Comparison of ENCODE assay signal across 7 mouse cellular contexts in genomic region chr13:91094196-91094595, GRCm38 (mm10).
A peak's percentile ranks its signal among the peaks of the same experiment; 100 is the strongest.
DNase-seq lines count a peak whose midpoint lies in the region; ATAC-seq and TF ChIP-seq lines count a peak whose summit lies in the region.

No protein-coding gene starts in this region.

- no peak for DNase-seq in lung, adult 2 months
- peak; percentile 71 for DNase-seq in naive thymus-derived CD4-positive, alpha-beta T cell, adult 2 months (ENCODE audit: low read depth)
- no peak for DNase-seq in ovary, postnatal 14 days (ENCODE audit: low spot score)
- no peak for DNase-seq in adrenal gland, adult 8-10 months

- 29% methylated on average over 7 of the region's 7 CpGs for whole genome bisulfite sequencing in lung, embryonic 16.5 days
- 21% methylated on average over 7 of the region's 7 CpGs for WGBS in lung, adult 2 months
- 7% methylated on average over 7 of the region's 7 CpGs for WGBS in embryonic facial prominence, embryonic 13.5 days
- WGBS in intestine, postnatal 0 days = 42% methylated on average over 7 of the region's 7 CpGs

- H3K9ac ChIP-seq in lung, embryonic 16.5 days (ENCODE audit: low read length) = no peak overlapping the region
- peak overlapping the region; percentile 49; the same call in 1 of the 2 replicates for H3K9ac ChIP-seq in embryonic facial prominence, embryonic 13.5 days
- peak overlapping the region; percentile 22; the same call in 1 of the 2 replicates for H3K9ac ChIP-seq in intestine, postnatal 0 days (ENCODE audit: low read depth, low read length)

- no peak for TF ChIP-seq CTCF in lung, adult 2 months (IDR thresholded peaks at IDR 0.05; ENCODE audit: insufficient read depth, low read length)
- 0 out of 2 replicates have a peak, but pooled peaks have one; percentile 14 for TF ChIP-seq CTCF in intestine, postnatal 0 days (IDR thresholded peaks at IDR 0.05; ENCODE audit: low read depth)

- H3K27ac ChIP-seq in lung, embryonic 16.5 days (ENCODE audit: low read length) = peak overlapping the region; percentile 34
- peak overlapping the region; percentile 94 for H3K27ac ChIP-seq in embryonic facial prominence, embryonic 13.5 days
- peak overlapping the region; percentile 12; the same call in 1 of the 2 replicates for H3K27ac ChIP-seq in intestine, postnatal 0 days (ENCODE audit: low read depth, low read length)

- H3K4me1 ChIP-seq in lung, embryonic 16.5 days (replicated peaks; ENCODE audit: control insufficient read depth, insufficient read depth, low read length) = peaks cover 7% of the 10 kb centered on the region
- H3K4me1 ChIP-seq in lung, adult 2 months (ENCODE audit: control insufficient read depth, insufficient read depth, low read length) = peaks cover 9% of the 10 kb centered on the region
- peaks cover 17% of the 10 kb centered on the region for H3K4me1 ChIP-seq in embryonic facial prominence, embryonic 13.5 days
- no peaks in the 10 kb centered on the region for H3K4me1 ChIP-seq in intestine, postnatal 0 days (replicated peaks; ENCODE audit: control insufficient read depth, insufficient read depth, low read length)

- H3K4me2 ChIP-seq in lung, embryonic 16.5 days (ENCODE audit: low read depth, low read length) = no peak overlapping the region
- peak overlapping the region; percentile 49 for H3K4me2 ChIP-seq in embryonic facial prominence, embryonic 13.5 days
- H3K4me2 ChIP-seq in intestine, postnatal 0 days (replicated peaks; ENCODE audit: low read depth) = no peak overlapping the region

- no peaks in the 10 kb centered on the region for H3K36me3 ChIP-seq in lung, embryonic 16.5 days (ENCODE audit: control insufficient read depth, insufficient read depth, low read length)
- no peaks in the 10 kb centered on the region for H3K36me3 ChIP-seq in embryonic facial prominence, embryonic 13.5 days
- no peaks in the 10 kb centered on the region for H3K36me3 ChIP-seq in intestine, postnatal 0 days (ENCODE audit: control insufficient read depth, insufficient read depth)

- no peak overlapping the region for H3K4me3 ChIP-seq in lung, embryonic 16.5 days (ENCODE audit: low read length)
- no peak overlapping the region for H3K4me3 ChIP-seq in lung, adult 2 months (replicated peaks; ENCODE audit: extremely low read depth, low read depth, low read length)
- H3K4me3 ChIP-seq in embryonic facial prominence, embryonic 13.5 days = no peak overlapping the region
- H3K4me3 ChIP-seq in intestine, postnatal 0 days (ENCODE audit: low read depth, low read length) = no peak overlapping the region

- H3K27me3 ChIP-seq in lung, embryonic 16.5 days (ENCODE audit: control insufficient read depth, insufficient read depth, low read depth, low read length) = no peaks in the 10 kb centered on the region
- no peaks in the 10 kb centered on the region for H3K27me3 ChIP-seq in embryonic facial prominence, embryonic 13.5 days
- no peaks in the 10 kb centered on the region for H3K27me3 ChIP-seq in intestine, postnatal 0 days (replicated peaks; ENCODE audit: control insufficient read depth, insufficient read depth, low read length)

- no peaks in the 10 kb centered on the region for H3K9me3 ChIP-seq in lung, embryonic 16.5 days (ENCODE audit: control insufficient read depth, low read length)
- no peaks in the 10 kb centered on the region for H3K9me3 ChIP-seq in embryonic facial prominence, embryonic 13.5 days
- H3K9me3 ChIP-seq in intestine, postnatal 0 days (ENCODE audit: control insufficient read depth) = no peaks in the 10 kb centered on the region

- peak; percentile 70 for ATAC-seq in lung, embryonic 16.5 days (ENCODE audit: low read depth)
- ATAC-seq in embryonic facial prominence, embryonic 13.5 days (ENCODE audit: insufficient number of reproducible peaks, insufficient read depth, low FRiP score, low TSS enrichment, low read depth) = peak; percentile 65
- ATAC-seq in intestine, postnatal 0 days = no peak

- no peak for TF ChIP-seq POLR2A in lung, adult 2 months (IDR thresholded peaks at IDR 0.05; ENCODE audit: borderline replicate concordance, extremely low read depth, low read depth, low read length)

Comparison
In these comparisons a context has a peak if more than half of its experiments do, and no peak if none do; other contexts are left out.
1. H3K27ac ChIP-seq: peak in every context shown above with its lines; median percentile 94 in embryonic facial prominence, embryonic 13.5 days; 34 in lung, embryonic 16.5 days; 12 in intestine, postnatal 0 days.